Mouse (Mus musculus): ENCODE data around the gene Prdx6. TPM values are rescaled to one million over a fixed set of nuclear protein-coding genes. Genes with fewer than 3 reads are reported as not detected.

Prdx6 gene
- 455 and 511 TPM in 2 replicates for polyA plus RNA-seq (2012; rRNA removed)

DNA sequence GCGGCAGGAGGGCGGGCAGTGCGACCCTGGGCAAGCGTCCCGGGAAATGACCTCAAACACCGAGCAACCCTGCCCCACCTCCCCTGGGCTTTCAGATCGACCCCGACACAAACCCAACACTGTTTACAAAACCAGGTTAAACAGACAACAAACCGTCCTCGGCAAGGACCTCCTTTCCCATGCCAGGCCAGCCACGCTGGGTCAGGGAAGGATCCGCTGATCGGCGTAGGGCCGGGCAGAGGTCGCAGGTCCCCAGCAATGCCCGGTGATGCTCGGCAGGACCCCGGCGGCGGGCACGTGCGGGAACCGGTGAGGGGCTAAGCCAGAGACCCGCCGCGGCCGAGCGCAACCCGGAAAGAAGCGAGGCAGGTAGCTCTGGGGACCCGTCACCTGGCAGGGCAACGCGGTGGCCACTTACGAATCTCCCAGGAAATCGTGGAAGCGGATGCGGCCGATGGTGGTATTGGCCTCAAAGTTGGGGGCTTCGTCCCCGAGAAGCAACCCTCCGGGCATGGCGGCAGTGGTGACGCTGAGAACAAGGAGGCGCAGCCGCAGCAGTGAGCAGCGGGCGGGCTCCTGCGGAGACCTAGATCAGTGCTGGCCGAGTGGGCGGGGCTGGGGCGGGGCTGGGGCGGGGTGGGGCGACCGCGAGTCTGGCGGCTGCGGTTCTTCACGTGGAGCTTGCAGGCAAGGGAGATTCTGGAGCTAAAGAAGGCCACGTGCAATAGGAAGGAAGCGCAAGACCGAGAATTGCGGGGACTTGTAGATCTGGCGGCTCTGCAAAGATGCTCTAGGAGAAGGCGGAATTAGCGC, at the start of gene Prdx6:
Prdx6 (minus strand) TSS at position 616 of the 813 bp plus-strand sequence.
- TF ChIP-seq CTCF (IDR thresholded peaks at IDR 0.05; ENCODE audit: extremely low read depth, insufficient read depth, low read length) = no peak
- TF ChIP-seq POLR2A (IDR thresholded peaks at IDR 0.05; ENCODE audit: extremely low read depth, insufficient read depth, low read length) = peak; percentile 91
- Histone ChIP-seq H3K27ac (ENCODE audit: insufficient read depth, low read length) (peak within 1 kb of the TSS; percentile 80), H3K4me3 (ENCODE audit: insufficient read depth, low read length) (peak within 1 kb of the TSS; percentile 81), H3K4me1 (ENCODE audit: control insufficient read depth, insufficient read depth, low read length) (no peaks in the 10 kb centered on the region; the same call in none of the 2 replicates)

DNA sequence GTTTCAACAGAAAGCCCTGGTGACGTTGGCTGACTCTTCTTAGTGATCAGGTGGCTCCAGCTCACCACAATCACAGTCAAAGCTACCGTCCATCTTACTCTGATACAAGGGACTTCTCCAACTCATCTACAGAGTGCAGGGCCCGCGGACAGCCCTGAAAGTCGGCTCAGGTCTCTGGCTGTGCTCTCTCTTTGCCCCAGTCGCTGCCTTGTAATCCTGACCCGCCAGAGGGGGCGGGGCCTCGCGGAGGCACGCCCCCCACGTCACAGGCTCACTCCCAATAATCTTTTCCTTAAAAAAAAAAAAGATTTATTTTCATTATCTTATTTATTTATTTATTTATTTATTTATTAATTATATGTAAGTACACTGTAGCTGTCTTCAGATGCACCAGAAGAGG, 37.2 kb upstream of the Prdx6 start:
- no peak for TF ChIP-seq CTCF (IDR thresholded peaks at IDR 0.05; ENCODE audit: extremely low read depth, insufficient read depth, low read length)
- no peak for TF ChIP-seq POLR2A (IDR thresholded peaks at IDR 0.05; ENCODE audit: extremely low read depth, insufficient read depth, low read length)
- no peaks in the 10 kb centered on the region for H3K4me1 ChIP-seq (ENCODE audit: control insufficient read depth, insufficient read depth, low read length)
- H3K4me3 ChIP-seq (ENCODE audit: insufficient read depth, low read length) = no peak overlapping the region
- no peak overlapping the region for H3K27ac ChIP-seq (ENCODE audit: insufficient read depth, low read length)

- Histone ChIP-seq H3K4me1 (ENCODE audit: control insufficient read depth, insufficient read depth, low read length) (no peaks in the 10 kb centered on the region), H3K4me3 (ENCODE audit: insufficient read depth, low read length) (no peak overlapping the region), H3K27ac (ENCODE audit: insufficient read depth, low read length) (no peak overlapping the region)
- peak; percentile 60; the same call in 1 of the 2 replicates for TF ChIP-seq CTCF (IDR thresholded peaks at IDR 0.05; ENCODE audit: extremely low read depth, insufficient read depth, low read length)
- TF ChIP-seq POLR2A (IDR thresholded peaks at IDR 0.05; ENCODE audit: extremely low read depth, insufficient read depth, low read length) = no peak
These were observed 35.8 kb upstream of the Prdx6 start for GRCm38 (mm10) chr1:161286726-161287310.

GRCm38 (mm10) chr1:161281054-161281688, 30.2 kb upstream of the Prdx6 start:
- Histone ChIP-seq H3K27ac (ENCODE audit: insufficient read depth, low read length) (no peak overlapping the region), H3K4me3 (ENCODE audit: insufficient read depth, low read length) (no peak overlapping the region), H3K4me1 (ENCODE audit: control insufficient read depth, insufficient read depth, low read length) (no peaks in the 10 kb centered on the region)
- no peak for TF ChIP-seq CTCF (IDR thresholded peaks at IDR 0.05; ENCODE audit: extremely low read depth, insufficient read depth, low read length)
- no peak for TF ChIP-seq POLR2A (IDR thresholded peaks at IDR 0.05; ENCODE audit: extremely low read depth, insufficient read depth, low read length)

- Histone ChIP-seq H3K4me1 (ENCODE audit: control insufficient read depth, insufficient read depth, low read length) (no peaks in the 10 kb centered on the region), H3K27ac (ENCODE audit: insufficient read depth, low read length) (no peak overlapping the region), H3K4me3 (ENCODE audit: insufficient read depth, low read length) (no peak overlapping the region)
- TF ChIP-seq CTCF (IDR thresholded peaks at IDR 0.05; ENCODE audit: extremely low read depth, insufficient read depth, low read length) (no peak), POLR2A (IDR thresholded peaks at IDR 0.05; ENCODE audit: extremely low read depth, insufficient read depth, low read length) (no peak)
These were observed 28.4 kb upstream of the Prdx6 start for GRCm38 (mm10) chr1:161279244-161279908.

DNA sequence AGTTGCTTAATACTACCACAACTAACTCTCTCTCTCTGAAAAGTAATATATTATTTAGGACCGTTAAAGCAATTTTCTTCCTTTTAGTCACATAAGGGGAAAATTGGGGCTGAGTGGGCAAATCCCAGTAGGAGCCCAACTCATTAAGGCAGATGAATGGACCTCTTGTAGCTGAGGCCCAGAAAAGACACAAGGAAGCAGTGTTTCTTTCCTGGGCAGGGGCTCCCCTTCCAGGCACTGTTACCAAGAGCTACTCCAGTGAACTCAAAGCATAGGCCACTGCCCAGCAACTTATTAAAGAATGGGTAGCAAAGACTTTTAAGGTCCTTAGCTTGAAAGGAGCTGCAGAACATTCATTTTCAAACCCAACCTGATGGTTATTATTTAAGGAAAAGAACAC, 22.5 kb upstream of the Prdx6 start:
- H3K27ac ChIP-seq (ENCODE audit: insufficient read depth, low read length) = no peak overlapping the region
- H3K4me3 ChIP-seq (ENCODE audit: insufficient read depth, low read length) = no peak overlapping the region

GRCm38 (mm10) chr1:161271461-161271810, 20.4 kb upstream of the Prdx6 start:
- no peaks in the 10 kb centered on the region for H3K4me1 ChIP-seq (ENCODE audit: control insufficient read depth, insufficient read depth, low read length)
- TF ChIP-seq POLR2A (IDR thresholded peaks at IDR 0.05; ENCODE audit: extremely low read depth, insufficient read depth, low read length) (no peak), CTCF (IDR thresholded peaks at IDR 0.05; ENCODE audit: extremely low read depth, insufficient read depth, low read length) (no peak)
- no peak overlapping the region for H3K27ac ChIP-seq (ENCODE audit: insufficient read depth, low read length)
- no peak overlapping the region for H3K4me3 ChIP-seq (ENCODE audit: insufficient read depth, low read length)

More for the DNA sequence above, 22.5 kb upstream of the Prdx6 start:
- no peaks in the 10 kb centered on the region for H3K4me1 ChIP-seq (ENCODE audit: control insufficient read depth, insufficient read depth, low read length)
- TF ChIP-seq POLR2A (IDR thresholded peaks at IDR 0.05; ENCODE audit: extremely low read depth, insufficient read depth, low read length) = no peak
- TF ChIP-seq CTCF (IDR thresholded peaks at IDR 0.05; ENCODE audit: extremely low read depth, insufficient read depth, low read length) = no peak

DNA sequence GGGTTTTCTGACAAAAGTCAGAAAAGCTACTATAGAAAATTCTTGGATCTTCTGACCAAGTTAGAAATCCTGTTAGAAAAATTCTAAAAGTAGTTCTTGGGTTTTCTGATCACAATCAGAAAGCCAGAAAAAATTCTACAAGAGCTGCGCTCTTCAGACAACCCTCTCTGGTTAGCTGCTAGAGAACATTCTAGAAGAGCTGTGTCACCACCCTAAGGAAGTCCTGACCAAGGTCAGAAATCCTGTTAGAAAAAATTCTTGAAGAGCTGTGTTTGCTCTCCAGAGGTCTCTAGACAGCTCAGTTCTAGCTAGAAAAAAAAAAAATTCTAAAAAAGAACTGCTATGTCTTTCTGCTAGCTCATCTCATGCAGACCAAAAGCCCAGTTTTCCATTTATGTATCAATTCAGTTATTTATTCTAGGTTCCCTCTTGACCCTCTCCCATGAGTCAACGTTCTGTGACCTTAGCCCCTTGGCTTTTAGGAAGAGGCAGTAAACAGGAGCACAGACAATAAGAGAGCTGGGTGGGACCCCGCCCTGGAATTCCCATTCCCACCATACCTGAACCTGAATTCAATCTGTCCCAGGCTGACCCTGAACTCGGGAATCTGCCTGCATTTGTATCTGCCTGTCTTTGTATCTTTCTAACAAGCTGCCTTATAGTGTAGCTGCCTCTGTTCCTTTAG, 19.9 kb upstream of the Prdx6 start:
- Histone ChIP-seq H3K27ac (ENCODE audit: insufficient read depth, low read length) (no peak overlapping the region), H3K4me1 (ENCODE audit: control insufficient read depth, insufficient read depth, low read length) (no peaks in the 10 kb centered on the region), H3K4me3 (ENCODE audit: insufficient read depth, low read length) (no peak overlapping the region)
- TF ChIP-seq POLR2A (IDR thresholded peaks at IDR 0.05; ENCODE audit: extremely low read depth, insufficient read depth, low read length) = no peak
- no peak for TF ChIP-seq CTCF (IDR thresholded peaks at IDR 0.05; ENCODE audit: extremely low read depth, insufficient read depth, low read length)

- Histone ChIP-seq H3K4me1 (ENCODE audit: control insufficient read depth, insufficient read depth, low read length) (no peaks in the 10 kb centered on the region), H3K27ac (ENCODE audit: insufficient read depth, low read length) (peak overlapping the region; percentile 69)
- no peak for TF ChIP-seq POLR2A (IDR thresholded peaks at IDR 0.05; ENCODE audit: extremely low read depth, insufficient read depth, low read length)
- TF ChIP-seq CTCF (IDR thresholded peaks at IDR 0.05; ENCODE audit: extremely low read depth, insufficient read depth, low read length) = no peak
These were observed 18.3 kb upstream of the Prdx6 start for GRCm38 (mm10) chr1:161269346-161269745.

More at GRCm38 (mm10) chr1:161269346-161269745, 18.3 kb upstream of the Prdx6 start:
- H3K4me3 ChIP-seq (ENCODE audit: insufficient read depth, low read length) = no peak overlapping the region
